Mouse (Mus musculus): ENCODE data around the gene Calm4. TPM values are rescaled to one million over a fixed set of nuclear protein-coding genes. Genes with fewer than 3 reads are reported as not detected.

The Calm4 gene
- polyA plus RNA-seq, 1 experiment = 0.38 TPM

- H3K27ac ChIP-seq (ENCODE audit: control insufficient read depth, insufficient read depth, low read depth, low read length) = no peak overlapping the region
- peaks cover 6% of the 10 kb centered on the region; the same call in 1 of the 2 replicates for H3K4me1 ChIP-seq (ENCODE audit: control insufficient read depth, insufficient read depth, low read length)
- no peaks in the 10 kb centered on the region for H3K36me3 ChIP-seq (ENCODE audit: control insufficient read depth, insufficient read depth, low read length)
- TF ChIP-seq POLR2A (IDR thresholded peaks at IDR 0.05; ENCODE audit: control insufficient read depth, low read depth, low read length) (no peak), CTCF (IDR thresholded peaks at IDR 0.05; ENCODE audit: control insufficient read depth, insufficient read depth, insufficient replicate concordance, low read depth, low read length) (no peak)
- no peak overlapping the region for H3K4me3 ChIP-seq (ENCODE audit: control insufficient read depth, low read depth, low read length)
- no peaks in the 10 kb centered on the region for H3K27me3 ChIP-seq (ENCODE audit: control insufficient read depth, insufficient read depth, low read length)
These were observed 31.9 kb upstream of the Calm4 start for GRCm38 (mm10) chr13:3805638-3806037.

DNA sequence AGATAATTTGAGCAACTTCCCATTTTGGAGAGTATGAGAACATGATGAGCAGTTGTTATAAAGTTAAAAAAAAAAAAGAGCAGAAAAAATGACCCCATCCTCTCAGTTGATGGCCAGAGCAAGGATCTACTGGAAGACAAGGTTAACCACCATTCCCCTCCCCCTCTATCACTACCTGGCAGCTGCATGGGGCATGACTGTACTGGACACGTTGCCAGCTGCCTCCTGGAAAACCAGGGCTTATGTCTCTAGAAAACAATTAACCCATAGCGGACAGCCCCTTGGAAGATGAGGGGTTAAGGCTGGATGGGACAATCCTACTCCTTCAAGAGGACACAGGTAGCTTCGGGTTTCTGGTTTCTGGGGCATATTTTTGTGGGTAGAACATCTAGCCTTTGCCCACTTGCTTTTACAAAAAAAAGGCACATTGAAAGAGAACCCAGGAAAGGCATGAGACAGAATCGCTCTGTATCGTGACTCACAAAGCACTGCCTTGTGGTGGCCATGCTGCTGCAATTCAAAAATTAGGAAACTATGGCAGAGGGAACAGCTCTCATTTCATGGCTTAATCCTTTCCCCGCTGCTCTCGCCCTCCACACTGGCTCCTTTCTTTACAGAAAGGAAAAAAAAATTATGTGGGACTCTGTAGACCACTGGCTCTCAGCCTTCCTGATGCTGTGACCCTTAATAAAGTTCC is 30.3 kb upstream of the Calm4 start:
- Histone ChIP-seq H3K36me3 (ENCODE audit: control insufficient read depth, insufficient read depth, low read length) (no peaks in the 10 kb centered on the region), H3K27me3 (ENCODE audit: control insufficient read depth, insufficient read depth, low read length) (no peaks in the 10 kb centered on the region), H3K4me1 (ENCODE audit: control insufficient read depth, insufficient read depth, low read length) (peaks cover 6% of the 10 kb centered on the region; the same call in 1 of the 2 replicates), H3K27ac (ENCODE audit: control insufficient read depth, insufficient read depth, low read depth, low read length) (no peak overlapping the region), H3K4me3 (ENCODE audit: control insufficient read depth, low read depth, low read length) (no peak overlapping the region)
- TF ChIP-seq CTCF (IDR thresholded peaks at IDR 0.05; ENCODE audit: control insufficient read depth, insufficient read depth, insufficient replicate concordance, low read depth, low read length) (no peak), POLR2A (IDR thresholded peaks at IDR 0.05; ENCODE audit: control insufficient read depth, low read depth, low read length) (no peak)

GRCm38 (mm10) chr13:3818012-3818739 is 19.4 kb upstream of the Calm4 start:
- no peaks in the 10 kb centered on the region for H3K27me3 ChIP-seq (ENCODE audit: control insufficient read depth, insufficient read depth, low read length)
- TF ChIP-seq CTCF (IDR thresholded peaks at IDR 0.05; ENCODE audit: control insufficient read depth, insufficient read depth, insufficient replicate concordance, low read depth, low read length) (no peak), POLR2A (IDR thresholded peaks at IDR 0.05; ENCODE audit: control insufficient read depth, low read depth, low read length) (no peak)
- no peak overlapping the region for H3K27ac ChIP-seq (ENCODE audit: control insufficient read depth, insufficient read depth, low read depth, low read length)
- H3K4me3 ChIP-seq (ENCODE audit: control insufficient read depth, low read depth, low read length) = no peak overlapping the region
- no peaks in the 10 kb centered on the region for H3K36me3 ChIP-seq (ENCODE audit: control insufficient read depth, insufficient read depth, low read length)
- H3K4me1 ChIP-seq (ENCODE audit: control insufficient read depth, insufficient read depth, low read length) = no peaks in the 10 kb centered on the region

DNA sequence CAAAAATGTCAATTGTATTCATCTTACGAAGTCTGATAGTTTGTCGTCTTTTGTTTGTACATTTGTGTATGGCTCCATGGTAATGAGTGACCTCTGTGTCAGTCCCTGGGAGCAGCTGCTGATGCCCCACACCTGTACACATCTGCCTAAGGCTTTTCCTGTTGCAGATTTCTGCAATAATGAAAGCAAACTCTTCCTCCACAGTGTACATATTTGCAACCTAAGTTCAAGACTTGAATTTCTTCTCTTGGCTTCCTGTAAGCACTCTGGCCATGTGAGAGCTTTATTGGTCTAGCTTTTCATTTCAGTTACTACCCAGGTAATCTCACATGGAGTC is 18.8 kb upstream of the Calm4 start:
- no peak overlapping the region for H3K4me3 ChIP-seq (ENCODE audit: control insufficient read depth, low read depth, low read length)
- no peaks in the 10 kb centered on the region for H3K27me3 ChIP-seq (ENCODE audit: control insufficient read depth, insufficient read depth, low read length)
- TF ChIP-seq POLR2A (IDR thresholded peaks at IDR 0.05; ENCODE audit: control insufficient read depth, low read depth, low read length) (no peak), CTCF (IDR thresholded peaks at IDR 0.05; ENCODE audit: control insufficient read depth, insufficient read depth, insufficient replicate concordance, low read depth, low read length) (no peak)
- no peaks in the 10 kb centered on the region for H3K4me1 ChIP-seq (ENCODE audit: control insufficient read depth, insufficient read depth, low read length)
- H3K36me3 ChIP-seq (ENCODE audit: control insufficient read depth, insufficient read depth, low read length) = no peaks in the 10 kb centered on the region
- no peak overlapping the region for H3K27ac ChIP-seq (ENCODE audit: control insufficient read depth, insufficient read depth, low read depth, low read length)

GRCm38 (mm10) chr13:3822105-3822504 is 15.5 kb upstream of the Calm4 start:
- Histone ChIP-seq H3K4me3 (ENCODE audit: control insufficient read depth, low read depth, low read length) (no peak overlapping the region), H3K4me1 (ENCODE audit: control insufficient read depth, insufficient read depth, low read length) (no peaks in the 10 kb centered on the region), H3K27me3 (ENCODE audit: control insufficient read depth, insufficient read depth, low read length) (no peaks in the 10 kb centered on the region), H3K36me3 (ENCODE audit: control insufficient read depth, insufficient read depth, low read length) (no peaks in the 10 kb centered on the region), H3K27ac (ENCODE audit: control insufficient read depth, insufficient read depth, low read depth, low read length) (no peak overlapping the region)
- no peak for TF ChIP-seq POLR2A (IDR thresholded peaks at IDR 0.05; ENCODE audit: control insufficient read depth, low read depth, low read length)
- no peak for TF ChIP-seq CTCF (IDR thresholded peaks at IDR 0.05; ENCODE audit: control insufficient read depth, insufficient read depth, insufficient replicate concordance, low read depth, low read length)

- TF ChIP-seq POLR2A (IDR thresholded peaks at IDR 0.05; ENCODE audit: control insufficient read depth, low read depth, low read length) = no peak
- no peak for TF ChIP-seq CTCF (IDR thresholded peaks at IDR 0.05; ENCODE audit: control insufficient read depth, insufficient read depth, insufficient replicate concordance, low read depth, low read length)
- Histone ChIP-seq H3K36me3 (ENCODE audit: control insufficient read depth, insufficient read depth, low read length) (no peaks in the 10 kb centered on the region), H3K27ac (ENCODE audit: control insufficient read depth, insufficient read depth, low read depth, low read length) (no peak overlapping the region), H3K27me3 (ENCODE audit: control insufficient read depth, insufficient read depth, low read length) (no peaks in the 10 kb centered on the region), H3K4me3 (ENCODE audit: control insufficient read depth, low read depth, low read length) (no peak overlapping the region), H3K4me1 (ENCODE audit: control insufficient read depth, insufficient read depth, low read length) (no peaks in the 10 kb centered on the region)
These were observed 11.8 kb upstream of the Calm4 start for GRCm38 (mm10) chr13:3825726-3826125.

DNA sequence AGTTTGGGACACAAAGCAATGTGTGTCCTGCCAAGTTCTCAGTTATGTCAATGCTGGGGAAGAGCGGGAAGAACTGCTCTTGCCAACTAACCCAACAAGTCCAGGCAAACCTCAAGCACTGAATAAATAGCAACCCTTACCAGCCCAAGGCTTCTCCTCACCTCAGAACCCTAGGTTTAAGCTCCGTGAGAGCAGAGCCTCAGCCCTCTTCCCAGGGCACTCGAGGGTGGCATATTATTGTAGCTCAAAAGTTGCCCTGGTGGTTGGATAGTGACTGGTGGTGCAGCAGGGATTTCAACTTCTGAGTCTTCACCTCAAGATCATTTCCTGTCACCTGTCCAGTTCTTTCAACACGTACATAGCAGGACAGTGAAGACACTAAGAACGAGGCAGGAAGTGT is 6.0 kb upstream of the Calm4 start:
- no peaks in the 10 kb centered on the region for H3K36me3 ChIP-seq (ENCODE audit: control insufficient read depth, insufficient read depth, low read length)
- no peaks in the 10 kb centered on the region for H3K4me1 ChIP-seq (ENCODE audit: control insufficient read depth, insufficient read depth, low read length)
- TF ChIP-seq POLR2A (IDR thresholded peaks at IDR 0.05; ENCODE audit: control insufficient read depth, low read depth, low read length) (no peak), CTCF (IDR thresholded peaks at IDR 0.05; ENCODE audit: control insufficient read depth, insufficient read depth, insufficient replicate concordance, low read depth, low read length) (no peak)
- H3K4me3 ChIP-seq (ENCODE audit: control insufficient read depth, low read depth, low read length) = no peak overlapping the region
- H3K27ac ChIP-seq (ENCODE audit: control insufficient read depth, insufficient read depth, low read depth, low read length) = no peak overlapping the region
- H3K27me3 ChIP-seq (ENCODE audit: control insufficient read depth, insufficient read depth, low read length) = no peaks in the 10 kb centered on the region
